Mouse (Mus musculus) E14TG2a.4 (cell line): Measurements from ENCODE around the gene Tob1.

ENCODE experiments used
- CTCF ChIP-seq: conservative IDR thresholded peaks from 2 replicates; pipeline ENCODE4 v1.5.1; 2014; ENCODE audit warnings: low read length
- NANOG ChIP-seq: IDR thresholded peaks from 2 replicates; pipeline ENCODE4 v1.6.1; 2014; ENCODE audit warnings: borderline replicate concordance, low read length, mixed read lengths
- POU5F1 ChIP-seq: IDR thresholded peaks from 2 replicates; pipeline ENCODE4 v1.6.1; 2014; ENCODE audit warnings: low read length, borderline replicate concordance

- no peak for TF ChIP-seq CTCF
- TF ChIP-seq POU5F1: no peak
- TF ChIP-seq NANOG: no peak
Observed at GRCm38 (mm10) chr11:94242760-94243421, 31.6 kb downstream of the Tob1 start.
